13 mouse cellular contexts compared by ENCODE assay signal in the genomic region with DNA sequence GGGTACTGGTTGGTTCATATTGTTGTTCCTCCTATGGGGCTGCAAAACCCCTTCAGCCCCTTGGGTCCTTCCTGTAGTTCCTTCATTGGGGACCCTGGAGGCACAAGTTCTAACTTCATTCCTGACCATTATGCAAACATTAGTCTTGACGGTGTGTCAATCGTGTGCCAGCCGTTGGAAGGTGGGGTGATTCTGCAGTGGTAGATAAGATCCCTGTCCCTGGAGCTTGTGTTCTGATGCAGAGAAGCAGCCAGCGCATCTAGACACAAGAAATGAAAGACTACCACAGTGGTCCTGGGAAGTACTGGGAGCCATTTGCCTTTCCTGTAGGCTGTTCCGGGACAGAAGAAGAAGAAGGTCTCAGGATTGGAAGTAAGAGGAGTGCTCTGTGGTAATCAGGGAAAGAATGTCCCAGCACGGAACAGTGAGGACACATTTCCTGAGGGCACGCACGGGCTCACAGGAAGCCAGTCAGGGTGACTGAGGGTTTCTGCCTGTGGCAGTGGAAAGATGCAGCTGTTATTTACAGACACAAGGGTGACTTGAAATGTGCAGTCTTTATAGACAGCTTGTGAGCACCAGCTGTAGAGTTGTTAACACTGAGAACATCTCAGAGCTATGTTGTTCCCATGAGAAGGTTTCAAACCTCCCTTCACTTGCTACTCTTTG. TPM values are rescaled to one million over a fixed set of nuclear protein-coding genes. Genes with fewer than 3 reads are reported as not detected.
DNase-seq lines count a peak whose midpoint lies in the region; ATAC-seq and TF ChIP-seq lines count a peak whose summit lies in the region.
"Had no signal": no experiment of that assay in that cellular context is flagged by ENCODE, and none has a peak within 500 bp of the region (broad histone marks: within the 10 kb centered on the region; RNA-seq: fewer than 3 reads in every experiment).

No protein-coding gene starts in this region.

- H3K9me3 ChIP-seq in megakaryocyte, embryonic 14.5 days, result no peaks in the 10 kb centered on the region
- no peaks in the 10 kb centered on the region for H3K9me3 ChIP-seq in liver, postnatal 0 days (ENCODE audit: low read length)
- H3K9me3 ChIP-seq in kidney, embryonic 15.5 days (replicated peaks), result no peaks in the 10 kb centered on the region
- H3K9me3 ChIP-seq: hindbrain, embryonic 15.5 days; limb, embryonic 12.5 days had no signal

- no peak for ATAC-seq in megakaryocyte, adult 5-6 weeks (ENCODE audit: poor library complexity, severe bottlenecking)
- ATAC-seq in common myeloid progenitor, adult 5-6 weeks (replicated peaks; ENCODE audit: low read depth, poor library complexity, severe bottlenecking), result peak; percentile 24
- ATAC-seq in liver, postnatal 0 days, result peak; percentile 41
- no peak for ATAC-seq in kidney, embryonic 15.5 days (replicated peaks; ENCODE audit: low FRiP score)

- peaks cover 2% of the 10 kb centered on the region for H3K27me3 ChIP-seq in megakaryocyte, embryonic 14.5 days (replicated peaks)
- H3K27me3 ChIP-seq in liver, postnatal 0 days (ENCODE audit: insufficient read depth, low read length), result no peaks in the 10 kb centered on the region
- no peaks in the 10 kb centered on the region for H3K27me3 ChIP-seq in kidney, embryonic 15.5 days
- H3K27me3 ChIP-seq in cerebellum, adult 2 months (ENCODE audit: control insufficient read depth, insufficient read depth, low read length), result no peaks in the 10 kb centered on the region
- H3K27me3 ChIP-seq: hindbrain, embryonic 15.5 days; limb, embryonic 12.5 days had no signal

- TF ChIP-seq EP300 in liver, postnatal 0 days (IDR thresholded peaks at IDR 0.05; ENCODE audit: low read depth), result peak; percentile 63; the same call in 1 of the 2 replicates

- no peak for TF ChIP-seq POLR2A in cerebellum, adult 2 months (IDR thresholded peaks at IDR 0.05; ENCODE audit: borderline replicate concordance, insufficient read depth, low read length)

- H3K27ac ChIP-seq in liver, postnatal 0 days (ENCODE audit: low read depth), result peak overlapping the region; percentile 86
- H3K27ac ChIP-seq in kidney, embryonic 15.5 days, result no peak overlapping the region
- H3K27ac ChIP-seq in cerebellum, adult 2 months (ENCODE audit: insufficient read depth, low read length), result no peak overlapping the region
- H3K27ac ChIP-seq: hindbrain, embryonic 15.5 days; limb, embryonic 12.5 days had no signal

- peak overlapping the region; percentile 70 for H3K4me2 ChIP-seq in liver, postnatal 0 days (ENCODE audit: low read depth, low read length)
- H3K4me2 ChIP-seq in kidney, embryonic 15.5 days, result no peak overlapping the region
- H3K4me2 ChIP-seq: hindbrain, embryonic 15.5 days; limb, embryonic 12.5 days; midbrain, embryonic 11.5 days had no signal

- peaks cover 54% of the 10 kb centered on the region for H3K4me1 ChIP-seq in megakaryocyte, embryonic 14.5 days
- H3K4me1 ChIP-seq in liver, postnatal 0 days (ENCODE audit: insufficient read depth), result peaks cover 42% of the 10 kb centered on the region
- H3K4me1 ChIP-seq in kidney, embryonic 15.5 days, result peaks cover 17% of the 10 kb centered on the region
- no peaks in the 10 kb centered on the region for H3K4me1 ChIP-seq in cerebellum, adult 2 months (ENCODE audit: control insufficient read depth, insufficient read depth, low read length)

- WGBS in liver, postnatal 0 days (ENCODE audit: insufficient replicate concordance), result 18% methylated on average over 8 of the region's 8 CpGs
- WGBS in kidney, embryonic 15.5 days, result 75% methylated on average over 8 of the region's 8 CpGs
- 87% methylated on average over 8 of the region's 8 CpGs for WGBS in cerebellum, adult 2 months

- TF ChIP-seq CTCF in liver, postnatal 0 days (IDR thresholded peaks at IDR 0.05; ENCODE audit: low read depth), result no peak
- TF ChIP-seq CTCF in cerebellum, adult 2 months (IDR thresholded peaks at IDR 0.05; ENCODE audit: borderline replicate concordance, insufficient read depth, low read depth, low read length), result no peak

- peak overlapping the region; percentile 55 for H3K9ac ChIP-seq in liver, postnatal 0 days (replicated peaks)
- no peak overlapping the region for H3K9ac ChIP-seq in kidney, embryonic 15.5 days
- H3K9ac ChIP-seq: hindbrain, embryonic 15.5 days; limb, embryonic 12.5 days had no signal

- H3K36me3 ChIP-seq in megakaryocyte, embryonic 14.5 days (replicated peaks; ENCODE audit: low read length), result peaks cover 2% of the 10 kb centered on the region
- H3K36me3 ChIP-seq in liver, postnatal 0 days (replicated peaks; ENCODE audit: insufficient read depth, low read length), result no peaks in the 10 kb centered on the region
- no peaks in the 10 kb centered on the region for H3K36me3 ChIP-seq in kidney, embryonic 15.5 days
- H3K36me3 ChIP-seq: hindbrain, embryonic 15.5 days; limb, embryonic 12.5 days had no signal

- peak overlapping the region; percentile 85 for H3K4me3 ChIP-seq in megakaryocyte, embryonic 14.5 days (replicated peaks)
- peak overlapping the region; percentile 42 for H3K4me3 ChIP-seq in liver, postnatal 0 days (ENCODE audit: low read depth, low read length)
- no peak overlapping the region for H3K4me3 ChIP-seq in kidney, embryonic 15.5 days (replicated peaks)
- no peak overlapping the region for H3K4me3 ChIP-seq in cerebellum, adult 2 months (replicated peaks; ENCODE audit: insufficient read depth, low read depth, low read length)
- H3K4me3 ChIP-seq: hindbrain, embryonic 15.5 days; limb, embryonic 12.5 days had no signal

- peak; percentile 42 for DNase-seq in liver, postnatal 0 days
- DNase-seq in thymus, postnatal 36 days, result peak; percentile 35 to 53
- no peak for DNase-seq in urinary bladder, postnatal 36 days (ENCODE audit: low spot score in 2 of 2)
- no peak for DNase-seq in cerebellum, adult 2 months
- DNase-seq: cerebellum, postnatal 36 days had no signal

RNA-seq across cellular contexts. Expression of gene Pla2g12a, which starts 2.7 kb away (rescaled TPM):
- polyA plus RNA-seq in megakaryocyte, embryonic 14.5 days (2012; ENCODE audit: insufficient read depth, low replicate concordance), result 103 and 210 TPM in 2 replicates
- 4.3 and 6.0 TPM in 2 replicates for total RNA-seq in megakaryocyte, adult 5-6 weeks (2015)
- 6.1 and 7.2 TPM in 2 replicates for total RNA-seq in megakaryocyte, adult 5-6 weeks (2017)
- 40.3 and 48.0 TPM in 2 replicates for total RNA-seq in common myeloid progenitor, adult 5-6 weeks (2017)
- 58.4 and 61.3 TPM in 2 replicates for polyA plus RNA-seq in liver, postnatal 0 days (2015; fragmentation: Nextera tagmentation; extraction: Ambion mirVana)
- 41.5 and 43.8 TPM in 2 replicates for polyA plus RNA-seq in kidney, embryonic 15.5 days (2015; fragmentation: Nextera tagmentation; extraction: Ambion mirVana)
- polyA plus RNA-seq in cerebellum, adult 2 months (2012; rRNA removed), result 30.8 and 32.3 TPM in 2 replicates

RNA-seq across cellular contexts. Expression of gene Casp6, which starts 20.2 kb away (rescaled TPM):
- polyA plus RNA-seq in megakaryocyte, embryonic 14.5 days (2012; ENCODE audit: insufficient read depth, low replicate concordance), result 1.3 and 38.3 TPM in 2 replicates
- 24.6 and 32.3 TPM in 2 replicates for total RNA-seq in megakaryocyte, adult 5-6 weeks (2015)
- 14.1 and 17.1 TPM in 2 replicates for total RNA-seq in megakaryocyte, adult 5-6 weeks (2017)
- 12.3 and 19.0 TPM in 2 replicates for total RNA-seq in common myeloid progenitor, adult 5-6 weeks (2017)
- polyA plus RNA-seq in liver, postnatal 0 days (2015; fragmentation: Nextera tagmentation; extraction: Ambion mirVana), result 31.6 and 34.4 TPM in 2 replicates
- 79.2 and 79.3 TPM in 2 replicates for polyA plus RNA-seq in kidney, embryonic 15.5 days (2015; fragmentation: Nextera tagmentation; extraction: Ambion mirVana)
- polyA plus RNA-seq in cerebellum, adult 2 months (2012; rRNA removed), result 6.7 and 8.0 TPM in 2 replicates

RNA-seq across cellular contexts. Expression of gene Cfi, which starts 45.4 kb away (rescaled TPM):
- polyA plus RNA-seq in megakaryocyte, embryonic 14.5 days (2012; ENCODE audit: insufficient read depth, low replicate concordance), result not detected in 2 replicates
- not detected in 2 replicates for total RNA-seq in megakaryocyte, adult 5-6 weeks (2015)
- not detected in 2 replicates for total RNA-seq in megakaryocyte, adult 5-6 weeks (2017)
- total RNA-seq in common myeloid progenitor, adult 5-6 weeks (2017), result not detected in 2 replicates
- polyA plus RNA-seq in liver, postnatal 0 days (2015; fragmentation: Nextera tagmentation; extraction: Ambion mirVana), result 444 and 454 TPM in 2 replicates
- polyA plus RNA-seq in kidney, embryonic 15.5 days (2015; fragmentation: Nextera tagmentation; extraction: Ambion mirVana), result 14.2 and 17.5 TPM in 2 replicates
- 0.06 and 0.15 TPM in 2 replicates for polyA plus RNA-seq in cerebellum, adult 2 months (2012; rRNA removed)

RNA-seq across cellular contexts. Expression of gene Gar1, which starts 49.9 kb away (rescaled TPM):
- polyA plus RNA-seq in megakaryocyte, embryonic 14.5 days (2012; ENCODE audit: insufficient read depth, low replicate concordance), result 15.5 and 64.1 TPM in 2 replicates
- total RNA-seq in megakaryocyte, adult 5-6 weeks (2015), result 8.8 and 14.9 TPM in 2 replicates
- 5.4 and 11.6 TPM in 2 replicates for total RNA-seq in megakaryocyte, adult 5-6 weeks (2017)
- 28.1 and 54.2 TPM in 2 replicates for total RNA-seq in common myeloid progenitor, adult 5-6 weeks (2017)
- polyA plus RNA-seq in liver, postnatal 0 days (2015; fragmentation: Nextera tagmentation; extraction: Ambion mirVana), result 23.2 and 25.7 TPM in 2 replicates
- 92.9 and 95.5 TPM in 2 replicates for polyA plus RNA-seq in kidney, embryonic 15.5 days (2015; fragmentation: Nextera tagmentation; extraction: Ambion mirVana)
- polyA plus RNA-seq in cerebellum, adult 2 months (2012; rRNA removed), result 33.8 and 38.3 TPM in 2 replicates

RNA-seq across cellular contexts. Expression of gene Rrh, which starts 58.7 kb away (rescaled TPM):
- polyA plus RNA-seq in megakaryocyte, embryonic 14.5 days (2012; ENCODE audit: insufficient read depth, low replicate concordance), result not detected in 2 replicates
- total RNA-seq in megakaryocyte, adult 5-6 weeks (2015), result not detected in 2 replicates
- 0.37 TPM in 1 of 2 replicates, not detected in the other for total RNA-seq in megakaryocyte, adult 5-6 weeks (2017)
- 0.73 and 1.5 TPM in 2 replicates for total RNA-seq in common myeloid progenitor, adult 5-6 weeks (2017)
- polyA plus RNA-seq in liver, postnatal 0 days (2015; fragmentation: Nextera tagmentation; extraction: Ambion mirVana), result not detected in 2 replicates
- 0.21 TPM in 1 of 2 replicates, not detected in the other for polyA plus RNA-seq in kidney, embryonic 15.5 days (2015; fragmentation: Nextera tagmentation; extraction: Ambion mirVana)
- 0.77 and 0.79 TPM in 2 replicates for polyA plus RNA-seq in cerebellum, adult 2 months (2012; rRNA removed)
- polyA plus RNA-seq: kidney, embryonic 16.5 days had no signal

Comparison
In these comparisons a context has a peak if more than half of its experiments do, and no peak if none do; other contexts are left out.
1. H3K4me3 ChIP-seq: peak in megakaryocyte, embryonic 14.5 days (single experiment) and liver, postnatal 0 days (single experiment); none in kidney, embryonic 15.5 days (single experiment) and cerebellum, adult 2 months (single experiment).
2. ATAC-seq: peak in common myeloid progenitor, adult 5-6 weeks (single experiment) and liver, postnatal 0 days (single experiment); none in megakaryocyte, adult 5-6 weeks (single experiment) and kidney, embryonic 15.5 days (single experiment).
3. DNase-seq: peak in liver, postnatal 0 days (single experiment) and thymus, postnatal 36 days (2 of 2); none in urinary bladder, postnatal 36 days (0 of 2) and cerebellum, adult 2 months (0 of 2).
4. RNA of gene Cfi, which starts 45.4 kb away (polyA plus RNA-seq): 444 to 454 TPM in liver, postnatal 0 days; 14.2 to 17.5 TPM in kidney, embryonic 15.5 days, 0.06 to 0.15 TPM in cerebellum, adult 2 months and not detected in megakaryocyte, embryonic 14.5 days; every median in the first group is over 10 times any median in the second.